Comparison of ENCODE assay signal across 35 mouse cellular contexts in genomic region chr3:39669145-39669544, GRCm38 (mm10).
"Had no signal": no experiment of that assay in that cellular context is flagged by ENCODE, and none has a peak within 500 bp of the region (broad histone marks: within the 10 kb centered on the region; RNA-seq: fewer than 3 reads in every experiment).

No protein-coding gene starts in this region.

- H3K27me3 ChIP-seq: heart, embryonic 12.5 days; heart, embryonic 13.5 days; heart, embryonic 15.5 days; hindbrain, embryonic 12.5 days; hindbrain, embryonic 13.5 days; hindbrain, embryonic 15.5 days; intestine, embryonic 15.5 days; kidney, embryonic 15.5 days had no signal

- H3K4me3 ChIP-seq: heart, adult 2 months; heart, embryonic 10.5 days; heart, embryonic 12.5 days; heart, embryonic 13.5 days; heart, embryonic 15.5 days; hindbrain, embryonic 10.5 days; hindbrain, embryonic 12.5 days; hindbrain, embryonic 13.5 days; hindbrain, embryonic 15.5 days; intestine, embryonic 15.5 days; kidney, embryonic 15.5 days; layer of hippocampus, adult 2 months had no signal

- DNase-seq: heart, adult 2 months; heart, postnatal 10 days; heart, postnatal 14 days; heart, postnatal 36 days; heart, postnatal 4 days; kidney, adult 11 months; kidney, adult 18-20 months; kidney, adult 2 months; kidney, adult 8-10 months; kidney, adult 9 months; kidney, postnatal 10 days; kidney, postnatal 14 days; kidney, postnatal 25 days; kidney, postnatal 36 days; kidney, postnatal 4 days; layer of hippocampus, adult 9-11 months had no signal

- H3K4me2 ChIP-seq: heart, embryonic 11.5 days; heart, embryonic 12.5 days; heart, embryonic 13.5 days; heart, embryonic 15.5 days; hindbrain, embryonic 12.5 days; hindbrain, embryonic 13.5 days; hindbrain, embryonic 14.5 days; hindbrain, embryonic 15.5 days; intestine, embryonic 15.5 days; kidney, embryonic 15.5 days had no signal

- H3K36me3 ChIP-seq: heart, embryonic 10.5 days; heart, embryonic 12.5 days; heart, embryonic 13.5 days; heart, embryonic 15.5 days; hindbrain, embryonic 10.5 days; hindbrain, embryonic 12.5 days; hindbrain, embryonic 13.5 days; hindbrain, embryonic 15.5 days; intestine, embryonic 15.5 days; kidney, embryonic 15.5 days had no signal

- ATAC-seq: hindbrain, embryonic 16.5 days; hindbrain, postnatal 0 days; inflammation-experienced regulatory T-cells, adult 6 months; intestine, embryonic 15.5 days; intestine, embryonic 16.5 days; intestine, postnatal 0 days had no signal

- H3K27ac ChIP-seq: heart, adult 2 months; heart, embryonic 10.5 days; heart, embryonic 13.5 days; heart, embryonic 15.5 days; hindbrain, embryonic 10.5 days; hindbrain, embryonic 12.5 days; hindbrain, embryonic 13.5 days; hindbrain, embryonic 14.5 days; hindbrain, embryonic 15.5 days; hindbrain, postnatal 0 days; intestine, embryonic 15.5 days; kidney, embryonic 15.5 days; kidney, postnatal 0 days; layer of hippocampus, adult 2 months had no signal

- H3K9me3 ChIP-seq: heart, embryonic 10.5 days; heart, embryonic 12.5 days; heart, embryonic 13.5 days; heart, embryonic 15.5 days; hindbrain, embryonic 10.5 days; hindbrain, embryonic 12.5 days; hindbrain, embryonic 13.5 days; hindbrain, embryonic 15.5 days; intestine, embryonic 15.5 days; kidney, embryonic 15.5 days had no signal

- H3K9ac ChIP-seq: heart, embryonic 12.5 days; heart, embryonic 13.5 days; heart, embryonic 15.5 days; hindbrain, embryonic 12.5 days; hindbrain, embryonic 13.5 days; hindbrain, embryonic 14.5 days; hindbrain, embryonic 15.5 days; intestine, embryonic 15.5 days; kidney, embryonic 15.5 days had no signal

- H3K4me1 ChIP-seq: heart, embryonic 12.5 days; heart, embryonic 13.5 days; heart, embryonic 15.5 days; hindbrain, embryonic 10.5 days; hindbrain, embryonic 12.5 days; hindbrain, embryonic 15.5 days; intestine, embryonic 15.5 days; kidney, embryonic 15.5 days had no signal
